Mouse (Mus musculus) kidney, postnatal 25 days (tissue): ENCODE measurements around the gene Zfp688.
"Not testable (repeated sequence)": the region's sequence is repeated elsewhere in the genome, so short reads cannot be mapped to it uniquely, and the experiment has no call there.

Experiments used
- DNase-seq, 2 experiments: peaks; one replicate each; pipeline ENCODE4 v3.0.0; 2021; ENCODE audit warnings: mixed read lengths in 2 of 2

Zfp688 gene

DNA sequence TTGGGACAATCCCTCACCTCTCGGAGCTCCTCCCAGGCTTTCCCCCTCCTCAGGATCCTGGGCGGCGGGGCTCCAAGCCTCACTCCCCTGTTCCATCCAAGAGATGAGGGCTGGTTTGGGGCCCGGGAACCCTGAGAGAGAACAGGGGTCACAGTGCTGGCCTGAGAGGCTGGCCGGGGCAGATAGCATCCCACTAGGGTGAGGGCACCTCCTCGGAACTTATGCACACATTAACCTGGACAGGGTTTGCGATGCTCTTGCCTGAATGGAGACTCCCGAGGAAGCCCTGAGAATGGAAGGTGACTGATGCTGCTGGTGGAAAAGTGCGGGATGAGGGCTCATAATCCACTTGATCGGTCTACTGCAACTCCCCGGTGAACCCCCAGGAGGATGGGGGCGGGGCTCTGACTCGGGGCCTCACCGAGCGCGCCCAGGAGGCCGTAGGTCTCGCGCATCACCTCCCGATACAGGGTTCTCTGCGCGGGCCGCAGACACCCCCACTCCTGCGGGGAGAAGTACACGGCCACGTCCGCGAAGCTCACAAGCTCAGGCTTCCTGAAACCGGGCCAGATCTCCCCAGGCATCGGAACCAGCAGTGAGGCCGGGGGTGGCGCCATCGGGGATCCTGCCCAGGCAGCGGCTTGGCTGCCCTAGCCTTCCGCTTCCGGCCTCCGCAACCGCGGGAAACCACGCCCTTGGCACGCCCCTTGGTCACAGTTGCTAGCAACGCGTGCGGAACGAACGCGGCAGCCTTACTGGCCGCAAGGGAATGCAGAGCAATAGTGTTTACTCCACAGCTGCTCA lies at the start of gene Zfp688:
Zfp688 (minus strand) TSS at position 681 of the 804 bp plus-strand sequence.
- peak; percentile 97 to 98 for DNase-seq

DNA sequence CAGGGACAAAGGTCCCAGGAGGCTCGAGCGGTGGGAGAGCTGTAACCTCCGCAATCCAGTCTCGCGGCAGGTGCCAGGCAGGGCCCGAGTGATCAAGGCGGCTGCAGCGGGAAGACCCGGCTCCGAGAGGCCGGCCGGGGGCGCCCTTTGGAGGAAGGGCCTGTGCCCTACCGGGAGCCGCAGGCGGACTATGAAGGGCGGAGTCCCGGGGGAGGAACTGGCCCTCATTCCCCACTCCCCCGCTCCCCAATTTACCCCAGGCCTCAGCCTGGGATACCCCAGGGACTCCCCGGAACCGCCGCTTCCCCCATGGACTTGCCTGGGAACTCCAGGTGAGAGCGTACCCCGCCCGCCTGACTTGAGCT lies 49.8 kb upstream of the Zfp688 start:
- DNase-seq, result no peak

DNA sequence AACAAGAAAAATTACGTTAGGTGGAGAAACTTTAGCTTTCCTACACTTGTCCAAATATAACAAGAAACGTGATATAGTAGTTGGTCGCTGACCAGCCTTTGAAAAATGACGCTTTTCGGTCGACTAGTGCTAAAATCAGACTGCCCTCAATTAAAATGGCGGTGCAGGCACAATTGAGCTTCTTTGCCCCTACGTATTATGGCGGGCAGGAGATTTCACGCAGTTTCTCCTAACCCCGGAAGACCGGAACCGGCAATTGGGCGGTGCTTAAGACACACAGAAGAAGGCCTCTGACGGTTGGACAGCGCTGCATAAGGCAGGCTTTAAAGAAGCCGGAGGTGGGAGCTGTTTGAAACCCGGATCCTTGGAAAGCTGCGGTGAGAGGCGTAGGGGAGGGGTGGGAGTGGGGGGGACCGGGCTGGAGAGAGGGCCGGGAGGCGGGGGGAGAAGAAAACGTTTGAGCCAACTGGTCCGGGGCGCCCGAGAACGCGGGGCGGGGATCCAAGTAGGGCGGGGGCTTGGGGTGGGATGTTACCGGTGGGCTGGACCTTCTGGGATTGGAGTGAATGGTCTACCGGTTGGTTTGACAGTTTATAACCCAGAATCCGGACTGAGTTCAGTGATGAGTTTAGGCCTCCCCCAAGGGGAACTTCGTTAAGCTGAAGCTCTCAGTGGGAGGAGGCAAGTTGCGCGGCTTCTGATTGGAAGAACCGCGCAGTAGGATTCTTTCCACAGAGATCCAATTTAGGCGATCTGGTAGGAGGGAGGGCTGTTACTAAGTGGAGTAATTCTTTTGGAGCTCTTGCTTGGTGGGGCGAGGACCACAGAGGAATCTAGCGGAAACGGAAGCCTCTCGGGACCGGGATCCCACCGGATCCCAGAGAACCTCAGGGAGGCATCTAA lies 49.1 kb upstream of the Zfp688 start:
- DNase-seq, result peak; percentile 94 to 98

GRCm38 (mm10) chr7:127470011-127470715 lies 48.3 kb upstream of the Zfp688 start:
- peak; percentile 36 to 51 for DNase-seq

DNA sequence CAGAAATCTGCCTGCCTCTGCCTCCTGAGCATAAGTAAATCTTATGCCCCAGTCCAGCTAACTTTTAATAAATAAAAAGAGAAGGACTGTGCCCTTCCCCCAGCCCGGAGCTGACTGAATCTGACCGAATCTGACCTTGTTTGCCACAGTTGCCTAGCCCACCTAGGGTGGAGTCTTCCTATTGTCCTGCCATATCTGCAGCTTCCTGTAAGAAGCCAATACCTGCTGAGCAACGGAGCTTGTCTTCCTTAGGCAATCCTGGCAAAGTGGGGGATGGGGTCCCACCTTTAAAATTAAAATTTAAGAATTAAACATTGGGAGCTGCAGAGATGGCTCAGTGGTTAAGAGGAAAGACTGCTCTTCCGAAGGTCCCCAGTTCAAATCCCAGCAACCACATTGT lies 44.7 kb upstream of the Zfp688 start:
- DNase-seq, result no peak

DNA sequence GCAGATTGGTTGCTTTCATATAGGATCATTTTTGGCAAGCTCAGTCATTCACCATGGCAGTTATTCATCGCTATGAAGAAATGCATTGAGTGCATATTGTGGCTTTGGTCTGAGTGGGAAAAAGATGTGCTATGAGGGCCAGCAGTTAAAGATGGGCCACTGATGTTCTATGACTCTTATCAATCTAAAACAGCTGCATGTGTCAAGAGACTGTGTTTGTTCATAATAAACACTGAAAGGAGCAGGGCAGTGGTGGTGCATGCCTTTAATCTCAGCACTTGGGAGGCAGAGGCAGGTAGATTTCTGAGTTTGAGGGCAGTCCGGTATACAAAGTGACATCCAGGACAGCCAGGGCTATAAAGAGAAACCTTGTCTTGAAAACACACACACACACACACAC lies 43.8 kb upstream of the Zfp688 start:
- not testable (repeated sequence) for DNase-seq

GRCm38 (mm10) chr7:127465191-127465590 lies 43.3 kb upstream of the Zfp688 start:
- DNase-seq, result no peak

DNA sequence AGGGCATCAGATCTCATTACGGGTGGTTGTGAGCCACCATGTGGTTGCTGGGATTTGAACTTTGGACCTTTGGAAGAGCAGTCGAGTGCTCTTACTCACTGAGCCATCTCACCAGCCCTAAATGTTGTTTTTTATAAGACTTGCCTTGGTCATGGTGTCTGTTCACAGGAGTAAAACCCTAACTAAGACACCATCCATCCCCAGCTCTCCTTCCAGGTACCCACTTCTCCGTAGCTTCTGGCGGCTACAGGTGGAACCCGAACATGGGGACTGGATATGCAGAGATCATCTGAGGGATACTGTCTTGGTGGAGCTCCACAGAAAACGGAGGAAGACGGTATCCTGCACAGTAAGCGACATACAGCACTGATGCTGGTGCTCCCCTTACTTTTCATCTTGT lies 37.4 kb upstream of the Zfp688 start, which contains the start of gene Prr14:
Prr14 (plus strand) TSS at position 301 of the 400 bp plus-strand sequence.
- DNase-seq, result not testable (repeated sequence)

GRCm38 (mm10) chr7:127458371-127459122 lies 36.7 kb upstream of the Zfp688 start:
- not testable (repeated sequence) for DNase-seq

DNA sequence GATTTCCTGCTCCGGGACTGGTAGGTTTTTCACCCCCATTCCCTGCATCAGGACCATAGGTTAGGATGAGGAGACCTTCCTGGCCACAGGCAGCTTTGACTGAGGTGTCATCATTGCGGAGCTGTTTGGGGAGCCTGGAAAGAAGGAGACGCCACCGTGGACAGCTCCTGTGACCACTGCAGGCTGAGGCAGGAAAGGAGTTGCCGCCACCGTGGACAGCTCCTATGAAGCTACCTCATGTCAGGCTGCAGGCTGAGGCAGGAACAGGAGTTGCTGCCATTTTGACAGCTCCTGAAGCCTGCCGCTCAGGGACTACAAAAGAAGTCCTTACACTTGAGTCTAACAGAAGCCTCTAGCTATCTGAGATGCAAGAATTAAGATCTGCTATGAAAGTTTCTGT lies 33.0 kb upstream of the Zfp688 start:
- no peak for DNase-seq

GRCm38 (mm10) chr7:127453056-127453455 lies 31.2 kb upstream of the Zfp688 start:
- no peak for DNase-seq

DNA sequence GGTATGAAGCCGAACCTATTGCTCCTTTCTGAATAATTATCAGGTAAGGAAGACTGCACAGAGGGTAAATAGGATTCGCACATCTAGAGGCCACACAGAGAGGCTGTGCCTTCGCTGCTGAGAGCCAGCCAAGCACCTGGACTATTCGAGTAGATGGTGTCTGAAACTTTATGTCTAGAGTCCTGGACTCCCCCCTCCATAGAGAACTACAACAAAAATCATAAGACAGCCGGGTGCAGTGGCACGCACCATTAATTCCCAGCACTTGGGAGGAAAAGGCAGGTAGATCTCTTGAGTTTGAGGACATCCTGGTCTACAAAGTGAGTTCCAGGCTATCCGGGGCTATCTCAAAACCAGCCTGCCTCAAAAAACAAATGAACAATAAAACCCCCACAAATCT lies 28.1 kb upstream of the Zfp688 start:
- no peak for DNase-seq

GRCm38 (mm10) chr7:127448521-127449300 lies 26.8 kb upstream of the Zfp688 start, which contains the start of gene Zfp689:
Gene Zfp689, minus strand, starts transcription at chr7:127449158.
- peak; percentile 96 to 97 for DNase-seq

GRCm38 (mm10) chr7:127443976-127444375 lies 22.1 kb upstream of the Zfp688 start:
- peak; percentile 55 to 58 for DNase-seq

GRCm38 (mm10) chr7:127437724-127438123 lies 15.9 kb upstream of the Zfp688 start:
- peak in 1 of 2 experiments; percentile 24 for DNase-seq

- no peak for DNase-seq
Measured at GRCm38 (mm10) chr7:127435206-127435605, 13.3 kb upstream of the Zfp688 start.

GRCm38 (mm10) chr7:127426354-127426753 lies 4.5 kb upstream of the Zfp688 start:
- DNase-seq, result peak; percentile 58 to 65

- peak; percentile 17 to 71 for DNase-seq
Measured at GRCm38 (mm10) chr7:127425911-127426310, 4.0 kb upstream of the Zfp688 start.

- DNase-seq, result peak; percentile 47 to 68
Measured at GRCm38 (mm10) chr7:127425291-127425690, 3.4 kb upstream of the Zfp688 start.

GRCm38 (mm10) chr7:127422247-127422646 lies 379 bp upstream of the Zfp688 start:
- peak; percentile 58 to 77 for DNase-seq

DNA sequence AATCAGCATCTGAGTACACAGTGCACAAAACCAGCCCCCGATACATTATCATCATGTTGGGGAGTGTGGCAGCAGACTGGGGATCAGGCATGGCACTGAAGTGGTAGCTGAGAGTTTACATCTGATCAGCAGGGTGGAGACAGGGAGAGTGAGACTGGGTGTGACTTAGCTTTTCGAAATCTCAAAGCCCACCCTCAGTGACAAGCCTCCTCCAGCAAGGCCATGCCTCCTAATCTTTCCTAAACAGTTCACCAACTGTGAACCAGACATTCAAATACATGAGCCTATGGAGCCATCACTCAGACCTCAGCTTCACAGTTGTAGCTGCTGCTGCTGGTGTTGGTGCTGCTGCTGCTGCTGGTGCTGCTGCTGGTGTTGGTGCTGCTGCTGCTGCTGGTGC lies 10.4 kb downstream of the Zfp688 start:
- no peak for DNase-seq
